In the genomic region with DNA sequence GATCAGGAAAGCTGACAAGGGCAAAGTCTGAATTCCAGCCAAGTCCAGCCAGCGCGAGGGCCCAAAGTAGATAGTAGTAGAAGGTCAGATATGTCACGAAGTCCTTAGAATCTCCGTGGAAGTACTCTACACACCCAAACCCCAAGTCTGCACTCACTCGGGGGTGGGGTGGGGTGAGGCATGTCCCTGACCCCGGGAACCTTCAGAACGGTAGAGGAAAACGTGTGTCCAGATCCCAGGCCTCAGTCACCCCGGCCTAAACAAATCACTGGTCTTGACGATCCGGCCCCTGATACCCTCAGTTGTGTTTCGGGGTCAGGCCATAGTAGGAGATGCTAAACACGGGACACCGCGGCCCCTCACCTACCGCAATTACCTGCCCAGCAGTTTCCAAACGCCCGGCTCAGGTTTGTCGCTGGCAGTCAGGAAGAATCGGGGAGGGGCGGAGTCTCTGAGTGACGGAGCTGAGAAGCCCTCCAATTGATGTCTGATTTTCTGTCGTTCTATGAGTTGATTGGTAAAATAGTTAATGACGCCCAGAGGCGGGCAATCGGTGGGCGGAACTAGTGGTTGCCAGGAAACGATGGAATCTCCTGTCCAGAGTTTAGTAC, we compare ENCODE assay signal across 8 mouse cellular contexts. TPM values are rescaled to one million over a fixed set of nuclear protein-coding genes. Genes with fewer than 3 reads are reported as not detected.
A peak's percentile ranks its signal among the peaks of the same experiment; 100 is the strongest.
DNase-seq lines count a peak whose midpoint lies in the region; ATAC-seq lines count a peak whose summit lies in the region.

A gene (minus strand): TSS at position 453 of the 611 bp plus-strand sequence.

- H3K4me3 ChIP-seq in heart, embryonic 14.5 days (ENCODE audit: control insufficient read depth in 1 of 2, insufficient read depth in 1 of 2, low read depth in 1 of 2, low read length in 2 of 2), result peak within 1 kb of the TSS; percentile 80 to 95
- H3K4me3 ChIP-seq in liver, embryonic 13.5 days (replicated peaks), result peak within 1 kb of the TSS; percentile 80
- peak within 1 kb of the TSS; percentile 56 for H3K4me3 ChIP-seq in stomach, embryonic 16.5 days (replicated peaks; ENCODE audit: low read length)

- H3K36me3 ChIP-seq in heart, embryonic 14.5 days (ENCODE audit: control insufficient read depth, insufficient read depth, low read length), result peaks cover 22% of the 10 kb centered on the region
- H3K36me3 ChIP-seq in liver, embryonic 13.5 days, result 0 out of 2 replicates have a peak, but pooled peaks cover 9% of the 10 kb centered on the region
- H3K36me3 ChIP-seq in stomach, embryonic 16.5 days (ENCODE audit: control insufficient read depth, insufficient read depth, low read length), result no peaks in the 10 kb centered on the region

- ATAC-seq in CD4-positive, CD25-positive, alpha-beta regulatory T cell, adult 4 months, result peak; percentile 100
- peak; percentile 93 for ATAC-seq in heart, embryonic 14.5 days (ENCODE audit: insufficient number of reproducible peaks, insufficient read depth, low FRiP score, low read depth)
- peak; percentile 83 for ATAC-seq in liver, embryonic 13.5 days (ENCODE audit: low read depth)
- ATAC-seq in stomach, embryonic 16.5 days (ENCODE audit: insufficient read depth, low FRiP score), result peak; percentile 96

- H3K27ac ChIP-seq in heart, embryonic 14.5 days (replicated peaks in 1 of 2; ENCODE audit: control insufficient read depth in 1 of 2, insufficient read depth in 1 of 2, low read depth in 2 of 2, low read length in 2 of 2), result peak within 1 kb of the TSS in 1 of 2 experiments; percentile 11; a peak in 1 of 4 replicates
- peak within 1 kb of the TSS; percentile 78 for H3K27ac ChIP-seq in liver, embryonic 13.5 days
- no peak within 1 kb of the TSS for H3K27ac ChIP-seq in stomach, embryonic 16.5 days (ENCODE audit: low read length)

- DNase-seq in c-Kit-negative CD71-positive TER-119-positive erythroid progenitor cells, embryonic 14.5 days (ENCODE audit: low read depth, low spot score), result peak; percentile 95
- DNase-seq in fibroblast of lung, adult 2 months (ENCODE audit: low read depth), result peak; percentile 90
- peak; percentile 98 for DNase-seq in kidney, postnatal 14 days
- peak; percentile 92 for DNase-seq in liver, embryonic 13.5 days
- DNase-seq in neural tube, embryonic 10.5 days (ENCODE audit: extremely low spot score, low spot score), result peak; percentile 93

- H3K4me2 ChIP-seq in heart, embryonic 14.5 days (ENCODE audit: low read length), result peak within 1 kb of the TSS; percentile 87
- peak within 1 kb of the TSS; percentile 89 for H3K4me2 ChIP-seq in liver, embryonic 13.5 days
- peak within 1 kb of the TSS; percentile 82 for H3K4me2 ChIP-seq in stomach, embryonic 16.5 days (ENCODE audit: low read depth, low read length)

- WGBS in heart, embryonic 14.5 days, result under 1% methylated on average over 28 of the region's 28 CpGs
- under 1% methylated on average over 28 of the region's 28 CpGs for WGBS in liver, embryonic 13.5 days (ENCODE audit: insufficient replicate concordance)
- WGBS in stomach, embryonic 16.5 days, result under 1% methylated on average over 28 of the region's 28 CpGs

- H3K4me1 ChIP-seq in heart, embryonic 14.5 days (ENCODE audit: control insufficient read depth in 2 of 2, insufficient read depth in 2 of 2, low read length in 2 of 2), result peaks cover 2 to 10% of the 10 kb centered on the region in 2 experiments; a peak in 2 of 4 replicates
- H3K4me1 ChIP-seq in liver, embryonic 13.5 days (replicated peaks), result peaks cover 52% of the 10 kb centered on the region
- peaks cover 7% of the 10 kb centered on the region for H3K4me1 ChIP-seq in stomach, embryonic 16.5 days (ENCODE audit: control insufficient read depth, insufficient read depth, low read length)

- H3K9me3 ChIP-seq in heart, embryonic 14.5 days (ENCODE audit: control insufficient read depth, low read length), result no peaks in the 10 kb centered on the region
- no peaks in the 10 kb centered on the region for H3K9me3 ChIP-seq in liver, embryonic 13.5 days (replicated peaks)
- no peaks in the 10 kb centered on the region for H3K9me3 ChIP-seq in stomach, embryonic 16.5 days (replicated peaks; ENCODE audit: control insufficient read depth, low read length)

- peak within 1 kb of the TSS; percentile 87 for H3K9ac ChIP-seq in heart, embryonic 14.5 days (ENCODE audit: low read length)
- H3K9ac ChIP-seq in liver, embryonic 13.5 days, result peak within 1 kb of the TSS; percentile 85
- peak within 1 kb of the TSS; percentile 66 for H3K9ac ChIP-seq in stomach, embryonic 16.5 days (ENCODE audit: low read length)

- no peaks in the 10 kb centered on the region for H3K27me3 ChIP-seq in heart, embryonic 14.5 days (ENCODE audit: control insufficient read depth, insufficient read depth, low read length)
- no peaks in the 10 kb centered on the region for H3K27me3 ChIP-seq in liver, embryonic 13.5 days
- H3K27me3 ChIP-seq in stomach, embryonic 16.5 days (ENCODE audit: control insufficient read depth, insufficient read depth, low read length), result no peaks in the 10 kb centered on the region

RNA-seq across cellular contexts. Expression of the gene that starts here (rescaled TPM):
- polyA plus RNA-seq in CD4-positive, CD25-positive, alpha-beta regulatory T cell, adult 4 months (2017; shearing (Covaris generic)), result 10 to 100 TPM; 24.2 to 30.7 TPM
- polyA plus RNA-seq in heart, embryonic 14.5 days (2014; fragmentation: Nextera tagmentation; extraction: Ambion mirVana), result 17.7 and 17.9 TPM in 2 replicates
- polyA plus RNA-seq in liver, embryonic 13.5 days (2015; fragmentation: Nextera tagmentation; extraction: Ambion mirVana), result 16.0 and 19.3 TPM in 2 replicates
- polyA plus RNA-seq in stomach, embryonic 16.5 days (2015; fragmentation: Nextera tagmentation; extraction: Ambion mirVana), result 23.8 and 24.0 TPM in 2 replicates
